Mouse (Mus musculus): Measurements from ENCODE around the gene Lmntd1. TPM values are rescaled to one million over a fixed set of nuclear protein-coding genes. Genes with fewer than 3 reads are reported as not detected.
A peak's percentile ranks its signal among the peaks of the same experiment; 100 is the strongest.

The Lmntd1 gene
- total RNA-seq, 2 experiments from 2014 or later = not detected

GRCm38 (mm10) chr6:145438851-145439250, 175.3 kb downstream of the Lmntd1 start:
- DNase-seq (ENCODE audit: low spot score) = no peak

GRCm38 (mm10) chr6:145435764-145436163, 178.4 kb downstream of the Lmntd1 start:
- DNase-seq (ENCODE audit: low spot score) = no peak

GRCm38 (mm10) chr6:145435156-145435555, 179.0 kb downstream of the Lmntd1 start:
- peak; percentile 36 for DNase-seq (ENCODE audit: low spot score)

GRCm38 (mm10) chr6:145433897-145434296, 180.2 kb downstream of the Lmntd1 start:
- no peak for DNase-seq (ENCODE audit: low spot score)

GRCm38 (mm10) chr6:145432711-145433708, 181.1 kb downstream of the Lmntd1 start:
- no peak for DNase-seq (ENCODE audit: low spot score)

GRCm38 (mm10) chr6:145431747-145432146, 182.4 kb downstream of the Lmntd1 start:
- DNase-seq (ENCODE audit: low spot score) = no peak

GRCm38 (mm10) chr6:145427411-145427810, 186.7 kb downstream of the Lmntd1 start:
- DNase-seq (ENCODE audit: low spot score) = no peak

GRCm38 (mm10) chr6:145426501-145426900, 187.6 kb downstream of the Lmntd1 start:
- DNase-seq (ENCODE audit: low spot score) = no peak

- no peak for DNase-seq (ENCODE audit: low spot score)
These were observed 190.0 kb downstream of the Lmntd1 start for GRCm38 (mm10) chr6:145424156-145424555.

- DNase-seq (ENCODE audit: low spot score) = no peak
These were observed 190.6 kb downstream of the Lmntd1 start for GRCm38 (mm10) chr6:145423484-145423883.

GRCm38 (mm10) chr6:145421666-145422065, 192.5 kb downstream of the Lmntd1 start:
- DNase-seq (ENCODE audit: low spot score) = no peak

- DNase-seq (ENCODE audit: low spot score) = no peak
These were observed 193.7 kb downstream of the Lmntd1 start for GRCm38 (mm10) chr6:145420407-145420806.

- DNase-seq (ENCODE audit: low spot score) = no peak
These were observed 195.3 kb downstream of the Lmntd1 start for GRCm38 (mm10) chr6:145418856-145419255.

- no peak for DNase-seq (ENCODE audit: low spot score)
These were observed 196.2 kb downstream of the Lmntd1 start for GRCm38 (mm10) chr6:145417720-145418440.

GRCm38 (mm10) chr6:145417014-145417719, 197.0 kb downstream of the Lmntd1 start:
- peak; percentile 49 for DNase-seq (ENCODE audit: low spot score)

- no peak for DNase-seq (ENCODE audit: low spot score)
These were observed 209.6 kb downstream of the Lmntd1 start for GRCm38 (mm10) chr6:145404369-145405051.

GRCm38 (mm10) chr6:145401140-145401539, 213.0 kb downstream of the Lmntd1 start:
- no peak for DNase-seq (ENCODE audit: low spot score)

GRCm38 (mm10) chr6:145397881-145398280, 216.2 kb downstream of the Lmntd1 start:
- no peak for DNase-seq (ENCODE audit: low spot score)

- no peak for DNase-seq (ENCODE audit: low spot score)
These were observed 217.6 kb downstream of the Lmntd1 start for GRCm38 (mm10) chr6:145396534-145396933.

GRCm38 (mm10) chr6:145390421-145390820, 223.7 kb downstream of the Lmntd1 start:
- no peak for DNase-seq (ENCODE audit: low spot score)

- no peak for DNase-seq (ENCODE audit: low spot score)
These were observed 224.2 kb downstream of the Lmntd1 start for GRCm38 (mm10) chr6:145389904-145390303.
